Mouse (Mus musculus) c-Kit-positive CD71-positive TER-119-negative erythroid progenitor cells, embryonic 14.5 days (primary cell): Measurements from ENCODE around the gene Acsm4.

ENCODE experiments used
- DNase-seq: peaks from one replicate; pipeline ENCODE4 v3.0.0-alpha.2; 2013; ENCODE audit warnings: low read depth

The Acsm4 gene

DNA sequence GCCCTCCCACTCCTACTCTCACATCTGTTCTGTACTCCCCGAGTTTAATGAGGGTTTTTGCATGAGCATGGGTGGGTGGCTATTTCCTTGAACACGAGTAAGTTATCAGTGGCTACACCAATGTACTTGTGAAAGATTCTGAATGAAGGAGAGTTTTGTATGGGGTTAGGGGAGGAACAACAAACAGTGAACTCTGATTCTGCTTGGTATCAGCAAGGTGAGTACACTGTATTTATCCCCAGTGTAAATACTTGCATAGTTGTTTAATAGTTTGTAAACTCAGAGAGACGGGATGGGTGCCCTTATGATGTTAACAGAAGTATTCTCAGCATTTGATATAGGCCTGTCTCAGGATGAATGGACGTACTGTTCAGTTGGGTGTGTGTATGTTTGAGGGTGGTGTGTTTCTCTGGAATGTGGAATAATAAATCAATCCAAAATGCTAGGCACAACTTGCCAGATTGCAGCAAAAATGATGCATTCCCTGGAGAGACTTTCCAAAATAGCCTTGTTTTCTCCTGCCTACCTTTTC, 72.4 kb downstream of the Acsm4 start:
- no peak for DNase-seq
